Mouse (Mus musculus) embryonic facial prominence, embryonic 12.5 days (tissue): ENCODE measurements around the gene Usb1. TPM values are rescaled to one million over a fixed set of nuclear protein-coding genes. Genes with fewer than 3 reads are reported as not detected.

Experiments
- ATAC-seq: fragments of 200-750 bp; cut with Nextera tagmentation; 2 replicates; pipeline ENCODE4 v1.8.0; 2017; ENCODE audit not compliant: insufficient number of reproducible peaks, insufficient read depth, low FRiP score, low TSS enrichment
- H3K27ac ChIP-seq: fragments of 300-500 bp; sonication (generic); 2 replicates; pipeline ENCODE4 v1.5.1; 2016; ENCODE audit warnings: mild to moderate bottlenecking
- H3K27me3 ChIP-seq: fragments of 300-500 bp; sonication (generic); 2 replicates; pipeline ENCODE4 v1.6.1; 2016; ENCODE audit warnings: mild to moderate bottlenecking, moderate library complexity
- H3K36me3 ChIP-seq: fragments of 300-500 bp; sonication (generic); 2 replicates; pipeline ENCODE4 v1.6.1; 2016; ENCODE audit warnings: mild to moderate bottlenecking
- H3K4me1 ChIP-seq: fragments of 300-500 bp; sonication (generic); 2 replicates; pipeline ENCODE4 v1.6.1; 2016
- H3K4me2 ChIP-seq: fragments of 300-500 bp; sonication (generic); replicated peaks from 2 replicates; pipeline ENCODE4 v1.6.1; 2016; ENCODE audit warnings: mild to moderate bottlenecking, moderate library complexity
- H3K4me3 ChIP-seq: fragments of 300-500 bp; sonication (generic); 2 replicates; pipeline ENCODE4 v1.5.1; 2016; ENCODE audit warnings: mild to moderate bottlenecking
- H3K9ac ChIP-seq: fragments of 300-500 bp; sonication (generic); 2 replicates; pipeline ENCODE4 v1.6.1; 2016; ENCODE audit warnings: mild to moderate bottlenecking, moderate library complexity
- H3K9me3 ChIP-seq: fragments of 300-500 bp; sonication (generic); 2 replicates; pipeline ENCODE4 v1.6.1; 2016; ENCODE audit warnings: mild to moderate bottlenecking, moderate library complexity
- WGBS: fragments of 180-500 bp; shearing (Covaris S2); methylation state at CpG from one replicate; pipeline ENCODE4 v1.1.7; 2016; 5-methylcytosine and 5-hydroxymethylcytosine counted together
- polyA plus RNA-seq: library from polyadenylated mRNA; unstranded; fragments of >200 nt; fragmentation: Nextera tagmentation; extraction: Ambion mirVana; gene quantifications from 2 replicates; pipeline ENCODE4 v1.2.1, GENCODE M21; 2016

Usb1 gene
- polyA plus RNA-seq, 1 experiment from 2014 or later = 44.8 TPM

DNA sequence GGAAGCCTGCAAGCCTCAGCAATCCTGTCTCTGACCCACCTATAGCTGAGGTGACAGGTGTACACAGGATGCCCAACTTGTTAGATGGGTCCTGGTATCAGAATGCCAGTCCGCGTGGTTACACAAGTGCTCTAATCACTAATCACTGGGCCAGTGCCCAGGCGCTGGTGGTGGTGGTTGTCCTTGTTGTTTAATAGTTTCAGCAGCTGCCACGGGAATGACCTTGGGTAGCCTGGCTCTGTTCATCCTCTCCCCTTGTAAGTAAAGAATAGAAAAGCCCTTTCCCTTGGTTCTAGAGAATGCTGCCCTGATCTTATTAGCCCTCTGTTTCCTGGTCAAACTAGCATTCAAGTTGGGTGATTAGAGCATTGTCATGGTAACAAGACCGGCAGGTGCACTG is 9.6 kb downstream of the Usb1 start:
- Histone ChIP-seq H3K36me3 (peaks cover 46% of the 10 kb centered on the region), H3K4me3 (no peak overlapping the region), H3K4me1 (no peaks in the 10 kb centered on the region), H3K9me3 (no peaks in the 10 kb centered on the region), H3K27ac (no peak overlapping the region), H3K4me2 (no peak overlapping the region), H3K27me3 (no peaks in the 10 kb centered on the region), H3K9ac (no peak overlapping the region)
- no peak for ATAC-seq
- WGBS = 72% methylated on average over 5 of the region's 5 CpGs

DNA sequence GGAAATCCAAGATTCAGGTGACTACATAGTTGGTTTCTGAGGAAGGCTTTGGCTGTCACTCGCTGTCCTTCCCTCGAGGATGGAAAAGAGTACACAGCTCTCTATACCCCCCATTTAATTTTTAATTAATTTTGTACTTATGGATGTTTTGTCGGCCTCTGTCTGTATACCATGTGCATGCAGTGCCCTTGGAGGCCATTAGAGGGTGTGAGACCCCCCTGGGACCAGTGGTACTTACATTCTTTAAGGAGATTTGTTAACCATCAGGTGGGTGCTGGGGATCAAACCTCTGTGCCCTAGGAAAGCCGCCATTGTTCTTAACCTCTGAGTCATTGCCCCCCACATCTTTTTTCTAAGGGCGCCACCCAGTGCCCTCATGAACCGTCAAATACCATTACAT is 12.6 kb downstream of the Usb1 start:
- Histone ChIP-seq H3K9me3 (no peaks in the 10 kb centered on the region), H3K27me3 (no peaks in the 10 kb centered on the region), H3K4me2 (no peak overlapping the region), H3K4me3 (no peak overlapping the region), H3K9ac (no peak overlapping the region), H3K36me3 (peaks cover 30% of the 10 kb centered on the region), H3K27ac (no peak overlapping the region), H3K4me1 (no peaks in the 10 kb centered on the region)
- ATAC-seq = no peak
- WGBS = 75% methylated on average over 6 of the region's 6 CpGs

DNA sequence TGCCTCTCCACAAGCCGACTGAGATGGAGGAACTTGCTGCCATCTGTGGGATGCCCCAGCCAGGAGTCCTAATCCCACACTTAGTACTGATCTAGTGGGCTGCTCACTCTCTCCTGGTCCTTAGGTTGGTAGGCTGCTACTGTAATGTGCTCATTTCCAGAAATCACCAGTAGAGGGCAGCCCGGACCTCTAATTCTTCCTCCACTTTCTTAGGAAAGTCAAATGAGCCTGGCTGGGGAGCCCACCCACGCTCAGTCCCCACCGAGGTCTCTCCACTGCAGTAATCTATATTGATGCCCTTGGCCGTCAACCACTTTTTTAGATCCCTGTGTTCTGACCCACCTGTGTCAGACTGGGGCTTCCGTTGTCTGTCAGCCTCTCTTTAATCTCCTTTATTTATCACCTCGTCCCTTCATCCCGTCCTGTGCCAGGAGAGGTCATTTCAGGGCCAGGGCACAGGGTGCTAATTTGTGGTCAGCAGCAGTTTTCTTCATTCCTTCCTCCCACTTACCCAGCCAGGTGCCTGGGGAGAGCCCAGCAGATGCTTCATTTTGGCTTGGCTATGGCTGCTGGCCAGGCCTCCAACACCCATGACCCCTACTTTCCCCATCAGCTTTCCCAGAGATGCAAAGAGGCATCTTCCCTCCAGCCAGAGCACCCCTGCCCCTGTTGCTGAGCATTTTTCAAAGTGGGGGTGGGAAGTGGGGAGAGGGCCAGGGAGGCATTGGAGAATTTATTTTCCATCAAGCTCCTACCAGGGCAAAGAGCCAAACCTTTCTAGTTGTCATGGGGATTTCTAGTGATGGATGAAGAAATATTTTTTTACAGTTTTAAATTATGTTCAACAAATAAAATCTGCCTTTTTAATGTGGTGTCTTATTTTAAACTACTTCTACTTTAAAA is 14.8 kb downstream of the Usb1 start:
- 0 out of 2 replicates have a peak, but pooled peaks have one; percentile 30 for ATAC-seq
- 32% methylated on average over 8 of the region's 8 CpGs for WGBS
- Histone ChIP-seq H3K27me3 (peaks cover 6% of the 10 kb centered on the region), H3K4me2 (no peak overlapping the region), H3K4me1 (peaks cover 6% of the 10 kb centered on the region; the same call in 1 of the 2 replicates), H3K36me3 (peaks cover 23% of the 10 kb centered on the region; the same call in 1 of the 2 replicates), H3K9me3 (no peaks in the 10 kb centered on the region), H3K9ac (no peak overlapping the region), H3K4me3 (no peak overlapping the region), H3K27ac (no peak overlapping the region)

DNA sequence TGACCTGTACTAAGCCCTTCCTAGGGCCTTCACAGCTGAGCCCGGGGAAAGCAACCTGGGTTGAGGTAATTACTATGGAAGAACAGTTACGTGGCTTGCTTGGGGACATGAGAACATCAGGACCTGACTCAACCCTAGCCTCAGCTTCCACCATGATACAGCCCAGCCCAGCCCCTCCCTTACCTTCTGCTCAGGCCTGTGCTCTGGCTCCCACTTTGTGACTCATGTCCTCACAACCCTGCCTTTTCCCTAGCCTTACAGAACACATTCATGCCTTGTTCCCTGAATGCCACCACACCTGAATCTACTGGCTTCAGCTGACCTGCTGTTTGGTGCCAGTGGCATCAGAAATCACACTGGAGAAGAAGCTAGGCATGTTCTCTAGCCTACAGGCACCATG is 16.3 kb downstream of the Usb1 start:
- H3K36me3 ChIP-seq = peaks cover 19% of the 10 kb centered on the region; the same call in 1 of the 2 replicates
- 82% methylated on average over 2 of the region's 2 CpGs for WGBS
- peaks cover 7% of the 10 kb centered on the region for H3K27me3 ChIP-seq
- H3K27ac ChIP-seq = no peak overlapping the region
- H3K4me1 ChIP-seq = peaks cover 11% of the 10 kb centered on the region
- no peak for ATAC-seq
- H3K9ac ChIP-seq = no peak overlapping the region
- H3K9me3 ChIP-seq = no peaks in the 10 kb centered on the region
- H3K4me3 ChIP-seq = no peak overlapping the region
- H3K4me2 ChIP-seq = no peak overlapping the region

DNA sequence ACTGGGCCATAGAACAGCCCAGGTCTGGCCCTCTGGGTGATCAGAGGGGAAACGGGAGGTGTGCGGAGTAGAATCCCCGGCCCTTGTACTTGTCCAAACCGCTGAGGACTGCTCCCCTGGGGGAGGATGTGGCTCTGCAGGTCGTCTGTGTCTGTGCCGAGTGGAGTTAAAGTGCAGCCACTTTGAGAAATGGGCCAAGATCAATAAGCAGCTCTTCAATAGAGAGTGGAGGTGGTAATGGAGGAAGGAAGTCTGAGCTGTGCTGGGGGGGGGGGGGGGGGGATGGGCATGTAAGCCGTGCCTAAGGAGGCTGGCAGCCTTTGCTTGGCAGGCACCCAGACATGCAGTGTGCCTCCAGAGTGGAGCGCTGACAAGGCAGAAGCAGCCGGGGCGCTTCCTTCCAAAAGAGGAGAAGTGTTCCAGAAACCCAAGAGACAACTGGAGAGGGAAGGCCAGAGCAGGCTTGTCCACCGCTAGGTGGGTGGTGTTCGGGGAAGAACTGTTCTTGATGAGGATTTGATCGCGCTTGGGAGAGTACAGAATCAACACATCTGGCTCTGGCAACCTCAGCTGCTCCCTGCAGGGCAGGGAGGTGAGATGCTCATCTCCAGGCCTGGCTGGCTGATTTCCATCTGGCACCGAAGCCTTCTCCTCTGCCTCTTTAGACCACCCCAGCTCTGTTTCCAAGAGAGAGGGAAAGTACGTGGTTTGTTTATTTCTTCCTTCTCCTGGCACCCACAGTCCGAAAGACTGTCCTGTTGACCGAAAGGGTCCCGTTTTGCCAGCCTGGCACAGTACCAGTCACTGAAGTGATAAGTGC is 16.9 kb downstream of the Usb1 start:
- no peak overlapping the region for H3K4me3 ChIP-seq
- H3K4me2 ChIP-seq = no peak overlapping the region
- no peak overlapping the region for H3K9ac ChIP-seq
- no peak overlapping the region for H3K27ac ChIP-seq
- no peaks in the 10 kb centered on the region for H3K9me3 ChIP-seq
- ATAC-seq = no peak
- 66% methylated on average over 18 of the region's 19 CpGs for WGBS
- H3K4me1 ChIP-seq = peaks cover 16% of the 10 kb centered on the region
- H3K27me3 ChIP-seq = peaks cover 7% of the 10 kb centered on the region
- H3K36me3 ChIP-seq = peaks cover 12% of the 10 kb centered on the region; the same call in 1 of the 2 replicates

DNA sequence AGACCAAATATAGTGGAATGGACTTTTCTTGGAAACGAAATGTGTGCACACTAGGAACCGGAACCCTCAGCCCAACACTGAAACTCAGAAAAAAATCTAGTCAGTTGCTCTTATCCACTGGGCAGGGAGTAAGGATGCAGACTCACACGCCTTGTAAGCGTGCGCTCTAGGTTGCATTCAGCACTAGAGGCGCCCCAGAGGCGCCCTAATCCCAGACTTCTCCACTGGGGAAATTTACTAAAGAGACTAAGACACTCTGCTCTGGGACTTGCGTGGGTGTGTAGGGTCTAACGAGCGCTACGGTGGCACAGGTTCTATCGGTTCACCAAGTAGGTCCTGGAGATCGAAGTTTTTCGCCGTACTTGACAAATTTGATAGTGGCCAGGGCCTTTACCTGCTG is 19.4 kb downstream of the Usb1 start:
- Histone ChIP-seq H3K27ac (no peak overlapping the region), H3K27me3 (peaks cover 7% of the 10 kb centered on the region), H3K36me3 (no peaks in the 10 kb centered on the region), H3K4me2 (peak overlapping the region; percentile 98), H3K4me3 (peak overlapping the region; percentile 71), H3K9me3 (no peaks in the 10 kb centered on the region), H3K4me1 (peaks cover 16% of the 10 kb centered on the region), H3K9ac (no peak overlapping the region)
- ATAC-seq = no peak
- WGBS = 3% methylated on average over 15 of the region's 15 CpGs

DNA sequence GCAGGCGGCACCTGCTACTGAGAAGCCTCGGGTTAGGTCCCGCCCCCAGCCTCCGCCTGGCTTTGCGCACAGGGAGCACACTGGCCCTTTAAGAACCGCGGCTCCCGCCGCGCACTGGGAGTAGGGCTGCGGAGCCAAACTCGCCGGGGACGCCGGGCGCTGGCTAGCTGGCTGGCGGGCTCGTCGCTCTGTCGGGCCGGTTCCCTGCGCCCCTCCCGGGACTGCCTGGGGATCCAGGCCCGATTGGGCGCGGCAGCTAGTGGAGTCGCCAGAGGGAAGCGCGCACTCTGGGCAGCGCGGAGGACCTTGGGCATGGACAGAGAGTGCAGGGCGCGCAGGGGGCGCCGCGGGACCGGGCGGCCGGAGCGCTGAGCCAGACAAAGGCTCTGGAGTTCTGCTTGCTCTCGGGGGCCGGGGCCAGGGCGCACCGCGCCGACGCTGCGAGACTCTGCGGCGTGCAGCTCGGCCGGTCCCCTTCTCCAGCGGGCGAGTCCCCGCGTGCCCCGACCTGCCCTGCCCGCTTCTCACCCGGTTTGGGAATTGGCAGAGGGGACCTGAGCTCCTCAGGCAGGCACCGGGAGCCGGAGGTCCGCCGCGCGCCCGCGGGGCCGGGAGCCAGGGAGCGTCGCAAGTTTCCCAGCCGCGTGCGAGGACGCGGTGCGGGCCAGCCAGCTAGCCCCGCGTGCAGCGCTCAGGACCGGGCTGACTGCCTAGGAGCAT is 20.2 kb downstream of the Usb1 start, which contains the start of gene Mmp15:
Gene Mmp15, plus strand, starts transcription at position 118 of the 720 bp plus-strand sequence.
- peaks cover 7% of the 10 kb centered on the region for H3K27me3 ChIP-seq
- peaks cover 16% of the 10 kb centered on the region for H3K4me1 ChIP-seq
- peak within 1 kb of the TSS; percentile 98 for H3K4me2 ChIP-seq
- WGBS = under 1% methylated on average over 79 of the region's 80 CpGs
- no peaks in the 10 kb centered on the region for H3K36me3 ChIP-seq
- ATAC-seq = peak; percentile 69
- peak within 1 kb of the TSS; percentile 63; the same call in 1 of the 2 replicates for H3K27ac ChIP-seq
- H3K4me3 ChIP-seq = peak within 1 kb of the TSS; percentile 71
- peak within 1 kb of the TSS; percentile 84 for H3K9ac ChIP-seq
- H3K9me3 ChIP-seq = no peaks in the 10 kb centered on the region

DNA sequence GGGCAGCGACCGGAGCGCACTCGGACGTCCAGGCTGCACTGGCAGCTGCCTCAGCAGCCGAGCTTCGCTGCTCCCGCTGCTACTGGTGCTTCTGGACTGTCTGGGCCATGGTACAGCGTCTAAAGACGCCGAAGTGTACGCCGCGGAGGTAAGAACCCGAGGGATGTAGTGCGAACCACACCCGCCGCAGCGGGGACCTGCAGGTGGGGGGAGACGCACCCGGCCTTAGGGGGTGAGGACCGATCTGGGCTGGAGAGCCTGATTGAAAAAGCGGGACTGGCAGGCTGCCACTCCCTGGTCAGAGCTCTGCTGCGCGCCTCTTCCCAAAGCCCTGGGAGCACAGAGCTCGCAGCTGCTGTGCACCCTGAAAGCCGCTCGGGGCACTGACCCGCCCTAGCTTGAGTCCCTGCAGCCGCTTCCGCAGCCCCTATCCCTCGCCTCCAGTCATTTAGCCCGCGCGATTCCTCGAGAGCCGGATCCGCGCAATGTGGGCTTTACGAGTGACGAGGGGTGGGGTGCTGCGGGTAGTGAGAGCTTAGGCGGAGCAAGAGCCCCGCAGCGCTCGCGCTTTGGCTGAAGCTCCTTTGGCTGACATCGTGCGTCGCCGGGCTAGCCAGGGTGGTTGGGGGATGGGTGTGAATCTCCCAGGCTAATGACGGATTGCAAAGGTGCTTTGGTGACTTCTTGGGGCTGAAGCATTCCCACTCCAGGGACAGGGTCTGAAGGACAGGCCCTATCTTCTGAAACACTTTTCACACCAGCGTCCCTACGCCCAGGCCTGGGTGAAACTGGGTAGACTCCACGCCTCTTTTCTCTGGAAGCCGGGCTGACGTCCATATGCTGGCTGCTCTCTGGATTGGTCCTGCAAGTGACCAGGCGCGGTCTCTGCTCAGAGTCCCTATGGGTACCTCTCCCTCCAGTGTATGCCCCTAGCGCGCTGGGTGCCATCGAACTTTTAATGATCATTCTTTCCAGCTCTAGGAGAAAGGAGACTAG is 21.1 kb downstream of the Usb1 start:
- no peaks in the 10 kb centered on the region for H3K36me3 ChIP-seq
- H3K9me3 ChIP-seq = no peaks in the 10 kb centered on the region
- peaks cover 16% of the 10 kb centered on the region for H3K4me1 ChIP-seq
- H3K27me3 ChIP-seq = peaks cover 7% of the 10 kb centered on the region
- peak; percentile 26 for ATAC-seq
- H3K4me2 ChIP-seq = peak overlapping the region; percentile 98
- peak overlapping the region; percentile 84 for H3K9ac ChIP-seq
- 2% methylated on average over 62 of the region's 62 CpGs for WGBS
- 0 out of 2 replicates have a peak overlapping the region, but pooled peaks have one; percentile 63 for H3K27ac ChIP-seq
- peak overlapping the region; percentile 71 for H3K4me3 ChIP-seq

DNA sequence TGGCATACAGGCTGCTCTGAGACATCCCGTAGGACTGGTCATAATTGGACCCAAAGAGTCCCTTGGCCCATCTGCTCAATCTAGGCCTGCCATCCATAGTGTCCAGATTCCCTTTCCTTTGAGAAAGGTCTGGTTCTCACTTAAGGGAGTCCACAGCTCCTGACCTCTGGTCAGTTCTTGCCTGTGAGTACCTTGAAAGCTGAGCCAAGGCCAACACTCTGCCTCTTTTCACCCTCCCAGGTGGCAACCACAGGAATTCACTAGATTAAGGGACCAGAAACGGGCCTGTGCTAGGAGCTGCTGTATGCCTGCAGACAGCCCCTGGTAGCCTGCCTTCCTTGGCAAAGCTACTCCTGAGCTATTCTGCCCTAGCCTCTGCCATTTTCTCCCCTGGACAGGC is 22.5 kb downstream of the Usb1 start:
- H3K27me3 ChIP-seq = peaks cover 7% of the 10 kb centered on the region
- H3K27ac ChIP-seq = no peak overlapping the region
- no peak overlapping the region for H3K4me3 ChIP-seq
- H3K36me3 ChIP-seq = no peaks in the 10 kb centered on the region
- H3K9ac ChIP-seq = no peak overlapping the region
- ATAC-seq = no peak
- no peaks in the 10 kb centered on the region for H3K9me3 ChIP-seq
- 75% methylated on average over 2 of the region's 2 CpGs for WGBS
- H3K4me2 ChIP-seq = no peak overlapping the region
- H3K4me1 ChIP-seq = peaks cover 19% of the 10 kb centered on the region

DNA sequence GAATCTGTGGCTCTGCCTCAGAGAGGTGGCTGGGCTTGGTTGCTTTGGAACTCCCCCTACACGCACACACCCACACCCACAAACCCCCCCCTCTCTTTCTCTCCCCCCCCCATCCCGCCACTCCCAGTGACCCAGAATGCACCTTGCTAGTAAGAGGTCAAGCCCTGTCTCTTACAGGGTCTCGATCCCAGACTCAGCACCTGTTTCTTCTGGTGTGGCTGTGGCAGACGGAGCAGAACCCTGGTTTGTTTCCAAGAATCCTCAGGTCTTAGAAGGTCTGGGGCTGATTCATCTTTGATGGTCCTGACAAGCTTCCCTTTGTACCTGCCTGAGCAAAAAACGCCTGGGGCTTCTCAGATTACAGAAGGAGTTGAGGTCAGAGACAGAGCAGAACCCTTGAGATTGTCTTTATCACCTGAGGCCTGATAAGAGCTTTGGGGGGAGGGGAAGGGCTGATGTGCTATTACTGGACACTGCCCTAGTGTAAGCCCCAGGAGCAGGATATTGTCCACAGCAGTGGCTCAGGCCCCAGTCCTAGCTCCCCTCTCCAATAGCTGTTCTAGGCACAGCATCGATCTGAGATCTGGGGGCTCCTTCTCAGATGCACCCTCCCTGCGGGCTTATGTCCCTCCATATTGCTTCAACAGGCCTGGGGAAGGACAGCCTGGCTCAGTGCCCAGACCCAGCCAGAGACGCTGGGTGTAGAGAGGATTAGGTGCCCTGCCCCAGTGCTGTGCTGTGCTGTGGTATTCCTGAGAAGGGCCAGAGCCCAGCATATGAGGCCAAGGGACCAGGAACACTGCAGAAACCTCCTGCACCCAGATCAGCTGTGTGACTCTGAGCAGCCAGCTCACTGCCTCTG is 26.7 kb downstream of the Usb1 start:
- H3K36me3 ChIP-seq = no peaks in the 10 kb centered on the region

More for the DNA sequence above, 26.7 kb downstream of the Usb1 start:
- 0 out of 2 replicates have a peak, but pooled peaks have one; percentile 17 for ATAC-seq
- no peak overlapping the region for H3K9ac ChIP-seq
- no peak overlapping the region for H3K4me3 ChIP-seq
- no peak overlapping the region for H3K4me2 ChIP-seq
- peaks cover 17% of the 10 kb centered on the region for H3K4me1 ChIP-seq
- WGBS = 47% methylated on average over 8 of the region's 8 CpGs
- H3K9me3 ChIP-seq = no peaks in the 10 kb centered on the region
- H3K27me3 ChIP-seq = no peaks in the 10 kb centered on the region
- no peak overlapping the region for H3K27ac ChIP-seq
